Comparison of ENCODE assay signal across 8 mouse cellular contexts in the genomic region with DNA sequence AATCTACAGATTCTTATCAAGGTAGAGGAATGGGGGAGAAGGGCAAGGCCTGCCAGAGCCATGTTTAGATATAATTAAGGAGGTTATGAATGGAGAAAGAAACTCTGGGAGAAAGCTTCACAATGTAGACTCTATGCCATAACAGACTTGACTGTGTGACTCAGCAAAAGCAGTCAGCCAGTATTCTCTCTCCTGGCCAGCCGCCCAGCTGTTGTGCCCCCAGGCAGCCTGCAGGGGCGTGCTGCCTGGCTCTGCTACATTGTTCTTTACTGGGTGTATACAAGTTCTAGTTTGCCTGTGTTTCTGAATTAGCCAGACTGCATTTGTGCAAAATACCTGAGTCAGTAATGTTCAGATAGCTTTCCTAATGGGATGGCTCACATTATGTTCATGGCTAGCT. TPM values are rescaled to one million over a fixed set of nuclear protein-coding genes. Genes with fewer than 3 reads are reported as not detected.
A peak's percentile ranks its signal among the peaks of the same experiment; 100 is the strongest.
DNase-seq lines count a peak whose midpoint lies in the region; ATAC-seq and TF ChIP-seq lines count a peak whose summit lies in the region.

No protein-coding gene starts in this region.

- peak; percentile 57 for TF ChIP-seq CTCF in kidney, adult 2 months (conservative IDR thresholded peaks at IDR 0.05; ENCODE audit: insufficient read depth, insufficient read length, low read depth, low read length)

- no peak overlapping the region for H3K4me3 ChIP-seq in kidney, adult 2 months (ENCODE audit: insufficient read depth, low read depth, low read length)
- no peak overlapping the region for H3K4me3 ChIP-seq in kidney, embryonic 14.5 days (ENCODE audit: low read length)
- H3K4me3 ChIP-seq in liver, embryonic 16.5 days (ENCODE audit: low read depth, low read length): no peak overlapping the region

- H3K4me2 ChIP-seq in kidney, embryonic 14.5 days (replicated peaks; ENCODE audit: low read depth, low read length): no peak overlapping the region
- H3K4me2 ChIP-seq in liver, embryonic 16.5 days (ENCODE audit: low read depth, low read length): no peak overlapping the region

- peak; percentile 94 for DNase-seq in kidney, adult 2 months
- DNase-seq in Muller cell, postnatal 12 days (ENCODE audit: inconsistent ontology term): peak; percentile 89
- peak; percentile 95 for DNase-seq in kidney, adult 9 months
- peak; percentile 5 for DNase-seq in splenic B cell, adult 2 months (ENCODE audit: low read depth, low spot score)

- no peak overlapping the region for H3K9ac ChIP-seq in kidney, embryonic 14.5 days (ENCODE audit: low read depth, low read length)
- no peak overlapping the region for H3K9ac ChIP-seq in liver, embryonic 16.5 days (ENCODE audit: low read depth, low read length)

- TF ChIP-seq POLR2A in kidney, adult 2 months (IDR thresholded peaks at IDR 0.05; ENCODE audit: low read depth, low read length): no peak

- no peaks in the 10 kb centered on the region for H3K27me3 ChIP-seq in kidney, adult 2 months (replicated peaks; ENCODE audit: control insufficient read depth, insufficient read depth, low read length)
- no peaks in the 10 kb centered on the region for H3K27me3 ChIP-seq in kidney, embryonic 14.5 days (ENCODE audit: control insufficient read depth, insufficient read depth, low read length)
- H3K27me3 ChIP-seq in liver, embryonic 16.5 days (ENCODE audit: control insufficient read depth, insufficient read depth, low read depth, low read length): no peaks in the 10 kb centered on the region
- H3K27me3 ChIP-seq in splenic B cell, adult 2 months (ENCODE audit: control insufficient read depth, insufficient read depth, low read length, poor library complexity, severe bottlenecking): no peaks in the 10 kb centered on the region

- H3K4me1 ChIP-seq in kidney, adult 2 months (ENCODE audit: control insufficient read depth, insufficient read depth, low read length): peaks cover 21% of the 10 kb centered on the region; the same call in 1 of the 2 replicates
- H3K4me1 ChIP-seq in kidney, embryonic 14.5 days (ENCODE audit: control insufficient read depth, insufficient read depth, low read length): no peaks in the 10 kb centered on the region
- H3K4me1 ChIP-seq in liver, embryonic 16.5 days (ENCODE audit: control insufficient read depth, low read depth, low read length): no peaks in the 10 kb centered on the region

- no peak for ATAC-seq in kidney, embryonic 14.5 days (ENCODE audit: low FRiP score, low TSS enrichment)
- peak; percentile 69 for ATAC-seq in frontal cortex, adult (ENCODE audit: low TSS enrichment)
- peak; percentile 54; the same call in 1 of the 2 replicates for ATAC-seq in liver, embryonic 16.5 days (ENCODE audit: low read depth)
- no peak for ATAC-seq in cerebellum, adult (ENCODE audit: insufficient number of reproducible peaks, low FRiP score, low TSS enrichment)

- H3K36me3 ChIP-seq in kidney, adult 2 months (ENCODE audit: control insufficient read depth, insufficient read depth, low read length): no peaks in the 10 kb centered on the region
- no peaks in the 10 kb centered on the region for H3K36me3 ChIP-seq in kidney, embryonic 14.5 days (ENCODE audit: control insufficient read depth, insufficient read depth, low read length)
- no peaks in the 10 kb centered on the region for H3K36me3 ChIP-seq in liver, embryonic 16.5 days (ENCODE audit: control insufficient read depth, insufficient read depth)
- H3K36me3 ChIP-seq in splenic B cell, adult 2 months (ENCODE audit: control insufficient read depth, insufficient read depth, low read length, poor library complexity, severe bottlenecking): no peaks in the 10 kb centered on the region

- H3K9me3 ChIP-seq in kidney, embryonic 14.5 days (ENCODE audit: control insufficient read depth, low read length): no peaks in the 10 kb centered on the region
- no peaks in the 10 kb centered on the region for H3K9me3 ChIP-seq in liver, embryonic 16.5 days (replicated peaks; ENCODE audit: control insufficient read depth, low read length)

- H3K27ac ChIP-seq in kidney, adult 2 months (ENCODE audit: insufficient read depth, low read depth, low read length): peak overlapping the region; percentile 95
- no peak overlapping the region for H3K27ac ChIP-seq in kidney, embryonic 14.5 days (ENCODE audit: low read depth, low read length)
- no peak overlapping the region for H3K27ac ChIP-seq in liver, embryonic 16.5 days (ENCODE audit: low read length)

- WGBS in kidney, adult 2 months: 21% methylated on average over 2 of the region's 2 CpGs
- WGBS in kidney, embryonic 14.5 days: 52% methylated on average over 2 of the region's 2 CpGs
- 33% methylated on average over 2 of the region's 2 CpGs for WGBS in liver, embryonic 16.5 days (ENCODE audit: insufficient replicate concordance)

RNA-seq across cellular contexts. Expression of gene Chpt1, which starts 10.6 kb away (rescaled TPM):
- 524 and 550 TPM in 2 replicates for polyA plus RNA-seq in kidney, adult 2 months (2012; rRNA removed)
- polyA plus RNA-seq in kidney, embryonic 14.5 days (2014; fragmentation: Nextera tagmentation; extraction: Ambion mirVana): 27.8 and 35.8 TPM in 2 replicates
- 2.5 and 2.6 TPM in 2 replicates for polyA plus RNA-seq in liver, embryonic 16.5 days (2015; fragmentation: Nextera tagmentation; extraction: Ambion mirVana)

RNA-seq across cellular contexts. Expression of gene Sycp3, which starts 55.1 kb away (rescaled TPM):
- polyA plus RNA-seq in kidney, adult 2 months (2012; rRNA removed): not detected in 2 replicates
- not detected in 2 replicates for polyA plus RNA-seq in kidney, embryonic 14.5 days (2014; fragmentation: Nextera tagmentation; extraction: Ambion mirVana)
- not detected in 2 replicates for polyA plus RNA-seq in liver, embryonic 16.5 days (2015; fragmentation: Nextera tagmentation; extraction: Ambion mirVana)

Comparison
In these comparisons a context has a peak if more than half of its experiments do, and no peak if none do; other contexts are left out.
1. RNA of gene Chpt1, which starts 10.6 kb away (polyA plus RNA-seq): 524 to 550 TPM in kidney, adult 2 months; 27.8 to 35.8 TPM in kidney, embryonic 14.5 days and 2.5 to 2.6 TPM in liver, embryonic 16.5 days; every median in the first group is over 10 times any median in the second.
2. DNase-seq: peak in every context shown above with its lines; median percentile 95 in kidney, adult 9 months; 94 in kidney, adult 2 months; 89 in Muller cell, postnatal 12 days; 5 in splenic B cell, adult 2 months.
3. ATAC-seq: peak in frontal cortex, adult (single experiment) and liver, embryonic 16.5 days (single experiment); none in kidney, embryonic 14.5 days (single experiment) and cerebellum, adult (single experiment).